Mouse (Mus musculus) heart, embryonic 11.5 days (tissue): ENCODE results near the gene Cd164l2. TPM values are rescaled to one million over a fixed set of nuclear protein-coding genes. Genes with fewer than 3 reads are reported as not detected.

Experiments used
- ATAC-seq: fragments of 200-750 bp; cut with Nextera tagmentation; replicated peaks from 2 replicates; pipeline ENCODE4 v1.8.0; 2017; ENCODE audit warnings: moderate library complexity; ENCODE audit not compliant: insufficient number of reproducible peaks, low FRiP score, low TSS enrichment
- H3K27ac ChIP-seq: fragments of 300-500 bp; sonication (generic); 2 replicates; pipeline ENCODE4 v1.5.1; 2014; ENCODE audit warnings: mild to moderate bottlenecking, low read depth, low read length
- H3K27me3 ChIP-seq: fragments of 300-500 bp; sonication (generic); 2 replicates; pipeline ENCODE4 v1.6.1; 2014; ENCODE audit warnings: mild to moderate bottlenecking, low read length, mixed read lengths; ENCODE audit not compliant: control insufficient read depth, insufficient read depth
- H3K36me3 ChIP-seq: fragments of 300-500 bp; sonication (generic); 2 replicates; pipeline ENCODE4 v1.6.1; 2014; ENCODE audit warnings: mild to moderate bottlenecking, low read length, moderate library complexity, mixed read lengths; ENCODE audit not compliant: control insufficient read depth, insufficient read depth
- H3K4me1 ChIP-seq: fragments of 300-500 bp; sonication (generic); 2 replicates; pipeline ENCODE4 v1.6.1; 2014; ENCODE audit warnings: low read length; ENCODE audit not compliant: control insufficient read depth, insufficient read depth
- H3K4me2 ChIP-seq: fragments of 300-500 bp; sonication (generic); 2 replicates; pipeline ENCODE4 v1.6.1; 2014; ENCODE audit warnings: mild to moderate bottlenecking, moderate library complexity
- H3K4me3 ChIP-seq: fragments of 300-500 bp; sonication (generic); 2 replicates; pipeline ENCODE4 v1.5.1; 2014; ENCODE audit warnings: low read depth, low read length
- H3K9ac ChIP-seq: fragments of 300-500 bp; sonication (generic); 2 replicates; pipeline ENCODE4 v1.6.1; 2014; ENCODE audit warnings: mild to moderate bottlenecking, low read depth, low read length, moderate library complexity
- H3K9me3 ChIP-seq: fragments of 300-500 bp; sonication (generic); replicated peaks from 2 replicates; pipeline ENCODE4 v1.6.1; 2016; ENCODE audit warnings: low read length; ENCODE audit not compliant: control insufficient read depth
- WGBS: fragments of 180-500 bp; shearing (Covaris S2); extraction: QIAGEN DNeasy Blood & Tissue Kit; methylation state at CpG from one replicate; pipeline ENCODE4 v1.1.7; 2014; ENCODE audit not compliant: insufficient replicate concordance; 5-methylcytosine and 5-hydroxymethylcytosine counted together
- polyA plus RNA-seq: library from polyadenylated mRNA; unstranded; fragments of >200 nt; fragmentation: Nextera tagmentation; extraction: Ambion mirVana; gene quantifications from 2 replicates; pipeline ENCODE4 v1.2.1, GENCODE M21; 2014

The Cd164l2 gene
- polyA plus RNA-seq, 1 experiment from 2014 or later, result 0.27 TPM

DNA sequence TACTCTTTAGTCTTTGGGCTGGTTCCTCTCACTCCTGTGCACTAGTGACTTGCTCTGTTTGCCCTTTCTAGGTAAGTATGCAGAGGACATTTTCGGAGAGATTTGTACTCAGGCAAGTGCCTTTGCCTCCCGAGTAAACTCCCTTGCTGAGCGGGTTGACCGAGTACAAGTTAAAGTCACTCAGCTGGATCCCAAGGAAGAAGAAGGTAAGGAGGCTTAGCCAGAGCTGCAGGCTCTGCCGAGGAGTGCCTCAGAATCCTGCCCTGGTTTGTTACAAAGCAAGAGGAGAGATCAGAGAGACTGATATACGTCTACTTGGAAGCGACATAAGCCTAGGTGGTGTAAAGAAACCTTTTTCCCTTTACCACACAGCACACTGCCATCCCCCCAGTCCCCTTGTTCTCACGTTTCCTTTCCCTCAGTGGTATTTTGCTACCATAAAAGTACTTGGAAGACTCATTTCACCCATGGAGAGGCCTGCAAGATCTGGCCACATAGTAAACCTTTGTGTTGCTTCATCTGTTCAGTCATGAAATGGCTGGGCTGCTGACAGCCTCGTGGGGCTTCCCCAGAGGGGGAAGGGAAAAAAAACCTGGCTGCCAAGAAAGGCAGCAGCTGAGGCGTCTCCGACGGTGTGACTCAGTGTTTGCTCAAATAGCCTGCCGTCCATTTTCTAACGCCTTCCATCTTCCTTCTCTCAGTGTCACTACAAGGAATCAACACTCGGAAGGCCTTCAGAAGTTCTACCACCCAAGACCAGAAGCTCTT, 26.8 kb upstream of the Cd164l2 start:
- no peak for ATAC-seq
- no peaks in the 10 kb centered on the region for H3K27me3 ChIP-seq
- H3K4me1 ChIP-seq, result peaks cover 26% of the 10 kb centered on the region
- H3K4me3 ChIP-seq, result no peak overlapping the region
- H3K36me3 ChIP-seq, result peaks cover 12% of the 10 kb centered on the region
- peak overlapping the region; percentile 31 for H3K9ac ChIP-seq
- H3K4me2 ChIP-seq, result no peak overlapping the region
- 33% methylated on average over 15 of the region's 15 CpGs for WGBS
- peak overlapping the region; percentile 71 for H3K27ac ChIP-seq
- H3K9me3 ChIP-seq, result no peaks in the 10 kb centered on the region

DNA sequence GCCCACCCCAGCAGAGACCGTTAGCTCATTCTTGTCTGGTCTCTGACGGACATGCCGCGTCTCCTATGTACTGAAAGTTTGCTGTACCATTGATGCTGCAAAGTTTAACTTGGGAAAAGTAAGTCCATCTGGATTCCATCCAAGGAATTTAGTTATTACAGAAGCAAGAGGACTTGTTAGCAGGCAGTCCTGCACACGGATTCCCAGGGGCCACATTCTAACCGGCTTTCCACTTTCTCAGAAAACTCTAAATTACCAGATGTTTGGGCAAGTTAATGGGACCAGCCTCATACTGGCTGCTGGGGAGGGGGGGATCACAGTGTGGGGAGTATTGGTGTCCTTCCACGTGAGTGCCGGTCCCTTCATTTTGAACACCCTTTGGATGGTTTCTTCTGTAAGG, 26.0 kb upstream of the Cd164l2 start:
- Histone ChIP-seq H3K9me3 (no peaks in the 10 kb centered on the region), H3K4me3 (no peak overlapping the region), H3K36me3 (peaks cover 15% of the 10 kb centered on the region), H3K4me2 (no peak overlapping the region), H3K4me1 (peaks cover 26% of the 10 kb centered on the region), H3K27me3 (no peaks in the 10 kb centered on the region), H3K9ac (no peak overlapping the region), H3K27ac (no peak overlapping the region; the same call in 1 of the 2 replicates)
- no peak for ATAC-seq
- 82% methylated on average over 8 of the region's 8 CpGs for WGBS

GRCm38 (mm10) chr4:133186856-133187255, 25.1 kb upstream of the Cd164l2 start:
- ATAC-seq, result no peak
- WGBS, result 94% methylated on average over 5 of the region's 5 CpGs
- H3K27ac ChIP-seq, result no peak overlapping the region

GRCm38 (mm10) chr4:133189396-133189795, 22.5 kb upstream of the Cd164l2 start:
- WGBS, result 62% methylated on average over 10 of the region's 10 CpGs
- H3K4me3 ChIP-seq, result no peak overlapping the region
- no peak overlapping the region for H3K9ac ChIP-seq
- ATAC-seq, result no peak
- peaks cover 30% of the 10 kb centered on the region for H3K36me3 ChIP-seq
- H3K4me2 ChIP-seq, result no peak overlapping the region
- H3K9me3 ChIP-seq, result no peaks in the 10 kb centered on the region
- H3K27me3 ChIP-seq, result no peaks in the 10 kb centered on the region
- H3K4me1 ChIP-seq, result peaks cover 13% of the 10 kb centered on the region
- H3K27ac ChIP-seq, result no peak overlapping the region

More at GRCm38 (mm10) chr4:133186856-133187255, 25.1 kb upstream of the Cd164l2 start:
- Histone ChIP-seq H3K36me3 (peaks cover 17% of the 10 kb centered on the region), H3K27me3 (no peaks in the 10 kb centered on the region), H3K9me3 (no peaks in the 10 kb centered on the region), H3K9ac (no peak overlapping the region), H3K4me3 (no peak overlapping the region), H3K4me1 (peaks cover 26% of the 10 kb centered on the region), H3K4me2 (no peak overlapping the region)

GRCm38 (mm10) chr4:133194482-133194881, 17.4 kb upstream of the Cd164l2 start:
- WGBS, result 85% methylated on average over 11 of the region's 11 CpGs
- H3K36me3 ChIP-seq, result peaks cover 27% of the 10 kb centered on the region

DNA sequence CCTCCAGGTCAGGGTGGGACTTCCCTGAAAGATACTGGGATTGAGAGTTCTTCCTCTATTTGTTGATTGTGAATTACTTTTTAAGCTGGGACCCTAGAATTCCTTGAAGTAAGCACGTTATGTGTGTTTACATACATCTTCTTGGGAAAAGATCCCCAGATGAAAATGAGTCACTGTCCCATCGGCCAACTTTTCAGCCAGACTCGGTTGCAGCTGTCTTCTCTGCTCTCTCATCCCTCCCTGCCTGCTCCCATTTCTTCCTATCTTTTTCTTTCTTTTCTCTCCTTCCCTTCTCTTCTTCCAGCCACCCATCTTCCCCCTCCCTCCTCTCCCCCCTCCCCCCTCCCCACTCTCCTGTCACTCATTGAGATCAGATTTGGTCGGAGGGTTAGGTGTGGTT, 16.9 kb upstream of the Cd164l2 start:
- no peaks in the 10 kb centered on the region for H3K27me3 ChIP-seq
- no peak overlapping the region for H3K4me3 ChIP-seq
- 67% methylated on average over 4 of the region's 4 CpGs for WGBS
- H3K27ac ChIP-seq, result no peak overlapping the region
- no peak for ATAC-seq
- H3K4me1 ChIP-seq, result peaks cover 36% of the 10 kb centered on the region
- no peaks in the 10 kb centered on the region for H3K9me3 ChIP-seq
- H3K36me3 ChIP-seq, result peaks cover 25% of the 10 kb centered on the region
- no peak overlapping the region for H3K4me2 ChIP-seq
- H3K9ac ChIP-seq, result no peak overlapping the region

More at GRCm38 (mm10) chr4:133194482-133194881, 17.4 kb upstream of the Cd164l2 start:
- no peak overlapping the region for H3K4me2 ChIP-seq
- H3K4me3 ChIP-seq, result no peak overlapping the region
- H3K27ac ChIP-seq, result no peak overlapping the region
- no peaks in the 10 kb centered on the region for H3K27me3 ChIP-seq
- no peak overlapping the region for H3K9ac ChIP-seq
- H3K9me3 ChIP-seq, result no peaks in the 10 kb centered on the region
- no peak for ATAC-seq
- peaks cover 31% of the 10 kb centered on the region for H3K4me1 ChIP-seq

- 54% methylated on average over 2 of the region's 2 CpGs for WGBS
- Histone ChIP-seq H3K27me3 (no peaks in the 10 kb centered on the region), H3K4me2 (no peak overlapping the region), H3K4me1 (peaks cover 48% of the 10 kb centered on the region), H3K36me3 (peaks cover 23% of the 10 kb centered on the region), H3K9ac (no peak overlapping the region), H3K27ac (no peak overlapping the region), H3K4me3 (no peak overlapping the region), H3K9me3 (no peaks in the 10 kb centered on the region)
- ATAC-seq, result no peak
Measured at GRCm38 (mm10) chr4:133196136-133196535, 15.8 kb upstream of the Cd164l2 start.

DNA sequence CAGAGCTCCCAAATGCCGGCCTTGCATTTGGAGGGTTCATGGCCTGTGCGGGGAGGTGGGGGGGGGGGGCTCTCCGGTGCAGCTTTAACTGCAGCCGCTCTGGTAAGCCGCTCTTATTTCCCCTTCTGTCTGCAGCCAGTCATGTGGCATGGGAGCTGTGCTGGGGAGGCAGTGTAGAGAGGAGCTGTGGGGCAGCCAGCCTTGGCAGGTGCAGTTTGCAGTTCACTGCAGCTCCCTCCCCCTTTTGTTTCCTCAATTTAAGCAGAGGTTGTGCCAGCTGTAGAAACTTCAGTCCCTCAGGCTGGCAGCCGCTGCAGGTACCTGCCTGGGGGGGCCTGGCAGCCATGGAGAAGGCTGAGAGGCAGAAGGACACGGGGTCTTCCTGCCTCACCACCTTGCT, 15.1 kb upstream of the Cd164l2 start:
- peaks cover 21% of the 10 kb centered on the region for H3K36me3 ChIP-seq
- no peaks in the 10 kb centered on the region for H3K27me3 ChIP-seq
- no peak for ATAC-seq
- H3K4me3 ChIP-seq, result no peak overlapping the region
- H3K4me2 ChIP-seq, result no peak overlapping the region
- peaks cover 53% of the 10 kb centered on the region for H3K4me1 ChIP-seq
- H3K9ac ChIP-seq, result 0 out of 2 replicates have a peak overlapping the region, but pooled peaks have one; percentile 43
- no peaks in the 10 kb centered on the region for H3K9me3 ChIP-seq
- WGBS, result 52% methylated on average over 7 of the region's 7 CpGs
- H3K27ac ChIP-seq, result 0 out of 2 replicates have a peak overlapping the region, but pooled peaks have one; percentile 46

GRCm38 (mm10) chr4:133197355-133197754, 14.6 kb upstream of the Cd164l2 start:
- no peak for ATAC-seq
- Histone ChIP-seq H3K9ac (peak overlapping the region; percentile 62), H3K27ac (peak overlapping the region; percentile 84), H3K4me2 (no peak overlapping the region), H3K27me3 (no peaks in the 10 kb centered on the region), H3K9me3 (no peaks in the 10 kb centered on the region), H3K4me3 (no peak overlapping the region), H3K4me1 (peaks cover 54% of the 10 kb centered on the region), H3K36me3 (peaks cover 18% of the 10 kb centered on the region)
- 31% methylated on average over 5 of the region's 5 CpGs for whole genome bisulfite sequencing
